Mouse (Mus musculus) left cerebral cortex, adult 9 months (tissue): Measurements from ENCODE around the gene Gm4027.
"Not testable (repeated sequence)": the region's sequence is repeated elsewhere in the genome, so short reads cannot be mapped to it uniquely, and the experiment has no call there.

Experiments used
- DNase-seq, 2 experiments: peaks; one replicate each; pipeline ENCODE4 v3.0.0; 2022; ENCODE audit warnings: low spot score in 2 of 2

Gm4027 gene

GRCm38 (mm10) chr12:87618569-87618968, at the start of gene Gm4027:
Gm4027 (plus strand) TSS chr12:87618869.
- DNase-seq, result not testable (repeated sequence)

- not testable (repeated sequence) for DNase-seq
These were observed 17.3 kb upstream of the Gm4027 start for GRCm38 (mm10) chr12:87601388-87601787.

GRCm38 (mm10) chr12:87602388-87602787, 16.3 kb upstream of the Gm4027 start, which contains the start of gene Oog1:
Oog1 (plus strand) TSS chr12:87602688.
- DNase-seq, result not testable (repeated sequence)

GRCm38 (mm10) chr12:87644520-87644919, 25.9 kb downstream of the Gm4027 start, which contains the start of gene Gm16381:
Gm16381 (minus strand) TSS chr12:87644620.
- not testable (repeated sequence) for DNase-seq

- DNase-seq, result not testable (repeated sequence)
These were observed 34.4 kb downstream of the Gm4027 start for GRCm38 (mm10) chr12:87652916-87653703.
